25 mouse cellular contexts compared by ENCODE assay signal in genomic region chr11:6594845-6595244, GRCm38 (mm10). TPM values are rescaled to one million over a fixed set of nuclear protein-coding genes. Genes with fewer than 3 reads are reported as not detected.
DNase-seq lines count a peak whose midpoint lies in the region; ATAC-seq and TF ChIP-seq lines count a peak whose summit lies in the region.
"Had no signal": no experiment of that assay in that cellular context is flagged by ENCODE, and none has a peak within 500 bp of the region (broad histone marks: within the 10 kb centered on the region; RNA-seq: fewer than 3 reads in every experiment).

No protein-coding gene starts in this region.

- peaks cover 24% of the 10 kb centered on the region for H3K4me1 ChIP-seq in cerebellum, adult 2 months (ENCODE audit: control insufficient read depth, insufficient read depth, low read length)
- H3K4me1 ChIP-seq in hindbrain, postnatal 0 days (ENCODE audit: insufficient read depth, low read length) = peaks cover 12% of the 10 kb centered on the region
- H3K4me1 ChIP-seq in hindbrain, embryonic 16.5 days (ENCODE audit: control insufficient read depth, insufficient read depth, low read depth, low read length) = peaks cover 21% of the 10 kb centered on the region
- peaks cover 11% of the 10 kb centered on the region for H3K4me1 ChIP-seq in lung, embryonic 16.5 days (replicated peaks; ENCODE audit: control insufficient read depth, insufficient read depth, low read length)
- H3K4me1 ChIP-seq in stomach, postnatal 0 days (replicated peaks; ENCODE audit: control insufficient read depth, insufficient read depth) = no peaks in the 10 kb centered on the region

- no peaks in the 10 kb centered on the region for H3K27me3 ChIP-seq in cerebellum, adult 2 months (ENCODE audit: control insufficient read depth, insufficient read depth, low read length)
- no peaks in the 10 kb centered on the region for H3K27me3 ChIP-seq in hindbrain, postnatal 0 days (ENCODE audit: insufficient read depth, low read length)
- H3K27me3 ChIP-seq in hindbrain, embryonic 16.5 days (replicated peaks; ENCODE audit: control insufficient read depth, insufficient read depth, low read length) = no peaks in the 10 kb centered on the region
- no peaks in the 10 kb centered on the region for H3K27me3 ChIP-seq in lung, embryonic 16.5 days (ENCODE audit: control insufficient read depth, insufficient read depth, low read depth, low read length)
- H3K27me3 ChIP-seq in stomach, postnatal 0 days (ENCODE audit: control insufficient read depth, insufficient read depth, low read length) = no peaks in the 10 kb centered on the region
- H3K27me3 ChIP-seq: CH12.LX; embryonic facial prominence, embryonic 12.5 days; megakaryocyte, embryonic 14.5 days; neural tube, embryonic 12.5 days had no signal

- TF ChIP-seq EP300 in stomach, postnatal 0 days (optimal IDR thresholded peaks at IDR 0.05) = no peak

- TF ChIP-seq POLR2A in cerebellum, adult 2 months (IDR thresholded peaks at IDR 0.05; ENCODE audit: borderline replicate concordance, insufficient read depth, low read length) = no peak

- no peak for ATAC-seq in hindbrain, postnatal 0 days
- no peak for ATAC-seq in hindbrain, embryonic 16.5 days
- no peak for ATAC-seq in lung, embryonic 16.5 days (ENCODE audit: low read depth)
- ATAC-seq in stomach, postnatal 0 days (ENCODE audit: low FRiP score, low TSS enrichment) = no peak

- H3K27ac ChIP-seq in cerebellum, adult 2 months (ENCODE audit: insufficient read depth, low read length) = no peak overlapping the region
- H3K27ac ChIP-seq in hindbrain, postnatal 0 days = 0 out of 2 replicates have a peak overlapping the region, but pooled peaks have one; percentile 1
- H3K27ac ChIP-seq in hindbrain, embryonic 16.5 days (ENCODE audit: low read depth, low read length) = no peak overlapping the region; the same call in 1 of the 2 replicates
- 0 out of 2 replicates have a peak overlapping the region, but pooled peaks have one; percentile 16 for H3K27ac ChIP-seq in lung, embryonic 16.5 days (ENCODE audit: low read length)
- H3K27ac ChIP-seq in stomach, postnatal 0 days (replicated peaks) = peak overlapping the region; percentile 67
- H3K27ac ChIP-seq: forebrain, embryonic 10.5 days; heart, adult 2 months; neural tube, embryonic 12.5 days had no signal

- H3K9ac ChIP-seq in hindbrain, postnatal 0 days (replicated peaks; ENCODE audit: low read length) = no peak overlapping the region
- H3K9ac ChIP-seq in hindbrain, embryonic 16.5 days (ENCODE audit: low read depth, low read length) = no peak overlapping the region
- H3K9ac ChIP-seq in lung, embryonic 16.5 days (ENCODE audit: low read length) = no peak overlapping the region
- H3K9ac ChIP-seq in stomach, postnatal 0 days (ENCODE audit: low read length) = no peak overlapping the region
- H3K9ac ChIP-seq: embryonic facial prominence, embryonic 12.5 days; neural tube, embryonic 12.5 days had no signal

- DNase-seq in cerebellum, adult 2 months = peak; percentile 54 to 65
- no peak for DNase-seq in cerebellum, postnatal 4 days (ENCODE audit: low spot score in 2 of 2)
- DNase-seq in hindbrain, postnatal 0 days (ENCODE audit: low spot score) = no peak
- no peak for DNase-seq in lung, postnatal 25 days (ENCODE audit: low spot score)
- DNase-seq in stomach, postnatal 0 days (ENCODE audit: low spot score) = no peak
- DNase-seq in neural tube, embryonic 10.5 days (ENCODE audit: extremely low spot score, low spot score) = no peak
- DNase-seq: adrenal gland, adult 8-10 months; gastrocnemius, postnatal 14 days; heart, adult 2 months; lung, postnatal 10 days; spleen, adult 18-20 months had no signal

- WGBS in cerebellum, adult 2 months = 25% methylated on average over 6 of the region's 6 CpGs
- 77% methylated on average over 6 of the region's 6 CpGs for WGBS in hindbrain, postnatal 0 days
- 89% methylated on average over 6 of the region's 6 CpGs for WGBS in hindbrain, embryonic 16.5 days
- 71% methylated on average over 6 of the region's 6 CpGs for whole genome bisulfite sequencing in lung, embryonic 16.5 days
- WGBS in stomach, postnatal 0 days = 76% methylated on average over 6 of the region's 6 CpGs

- no peak overlapping the region for H3K4me3 ChIP-seq in cerebellum, adult 2 months (replicated peaks; ENCODE audit: insufficient read depth, low read depth, low read length)
- H3K4me3 ChIP-seq in hindbrain, postnatal 0 days (ENCODE audit: low read length) = no peak overlapping the region
- H3K4me3 ChIP-seq in hindbrain, embryonic 16.5 days (ENCODE audit: low read length) = no peak overlapping the region
- no peak overlapping the region for H3K4me3 ChIP-seq in lung, embryonic 16.5 days (ENCODE audit: low read length)
- no peak overlapping the region for H3K4me3 ChIP-seq in stomach, postnatal 0 days (ENCODE audit: low read depth, low read length)
- H3K4me3 ChIP-seq: embryonic facial prominence, embryonic 12.5 days; forebrain, embryonic 10.5 days; heart, adult 2 months; megakaryocyte, embryonic 14.5 days; neural tube, embryonic 12.5 days had no signal

- no peak for TF ChIP-seq CTCF in cerebellum, adult 2 months (IDR thresholded peaks at IDR 0.05; ENCODE audit: borderline replicate concordance, insufficient read depth, low read depth, low read length)
- TF ChIP-seq CTCF in hindbrain, postnatal 0 days (IDR thresholded peaks at IDR 0.05; ENCODE audit: low read depth) = no peak
- TF ChIP-seq CTCF in stomach, postnatal 0 days (IDR thresholded peaks at IDR 0.05; ENCODE audit: low read depth) = no peak

- no peaks in the 10 kb centered on the region for H3K9me3 ChIP-seq in hindbrain, postnatal 0 days (ENCODE audit: low read length)
- H3K9me3 ChIP-seq in hindbrain, embryonic 16.5 days (ENCODE audit: control insufficient read depth, low read length) = no peaks in the 10 kb centered on the region
- no peaks in the 10 kb centered on the region for H3K9me3 ChIP-seq in lung, embryonic 16.5 days (ENCODE audit: control insufficient read depth, low read length)
- no peaks in the 10 kb centered on the region for H3K9me3 ChIP-seq in stomach, postnatal 0 days (ENCODE audit: control insufficient read depth, low read length)
- H3K9me3 ChIP-seq: embryonic facial prominence, embryonic 12.5 days; forebrain, embryonic 10.5 days; megakaryocyte, embryonic 14.5 days; neural tube, embryonic 12.5 days had no signal

- H3K36me3 ChIP-seq in hindbrain, postnatal 0 days (ENCODE audit: insufficient read depth, low read length) = peaks cover 42% of the 10 kb centered on the region; the same call in 1 of the 2 replicates
- peaks cover 42% of the 10 kb centered on the region for H3K36me3 ChIP-seq in hindbrain, embryonic 16.5 days (ENCODE audit: control insufficient read depth, insufficient read depth, low read length)
- H3K36me3 ChIP-seq in lung, embryonic 16.5 days (ENCODE audit: control insufficient read depth, insufficient read depth, low read length) = peaks cover 49% of the 10 kb centered on the region
- peaks cover 30% of the 10 kb centered on the region for H3K36me3 ChIP-seq in stomach, postnatal 0 days (ENCODE audit: control insufficient read depth, insufficient read depth, low read length)

- no peak overlapping the region for H3K4me2 ChIP-seq in hindbrain, postnatal 0 days (ENCODE audit: low read depth, low read length)
- no peak overlapping the region for H3K4me2 ChIP-seq in hindbrain, embryonic 16.5 days (ENCODE audit: low read length)
- H3K4me2 ChIP-seq in lung, embryonic 16.5 days (ENCODE audit: low read depth, low read length) = no peak overlapping the region
- no peak overlapping the region for H3K4me2 ChIP-seq in stomach, postnatal 0 days (replicated peaks; ENCODE audit: low read depth)
- H3K4me2 ChIP-seq: embryonic facial prominence, embryonic 12.5 days; neural tube, embryonic 12.5 days had no signal

RNA-seq across cellular contexts. Expression of gene Nacad, which starts 11.0 kb away (rescaled TPM):
- polyA plus RNA-seq in cerebellum, adult 2 months (2012; rRNA removed) = 70.0 and 94.4 TPM in 2 replicates
- 84.0 and 84.9 TPM in 2 replicates for total RNA-seq in hindbrain, postnatal 0 days (2014; rRNA removed)
- polyA plus RNA-seq in hindbrain, postnatal 0 days (2015; fragmentation: Nextera tagmentation; extraction: Ambion mirVana) = 54.7 and 56.7 TPM in 2 replicates
- 72.1 and 81.0 TPM in 2 replicates for polyA plus RNA-seq in hindbrain, embryonic 16.5 days (2015; fragmentation: Nextera tagmentation; extraction: Ambion mirVana)
- polyA plus RNA-seq in lung, embryonic 16.5 days (2015; fragmentation: Nextera tagmentation; extraction: Ambion mirVana) = 1.6 TPM in 2 replicates
- polyA plus RNA-seq in stomach, postnatal 0 days (2015; fragmentation: Nextera tagmentation; extraction: Ambion mirVana) = 7.3 and 7.4 TPM in 2 replicates
- total RNA-seq: common myeloid progenitor, adult 5-6 weeks had no signal

RNA-seq across cellular contexts. Expression of gene Tbrg4, which starts 31.0 kb away (rescaled TPM):
- 83.8 and 87.0 TPM in 2 replicates for polyA plus RNA-seq in cerebellum, adult 2 months (2012; rRNA removed)
- 44.0 and 53.5 TPM in 2 replicates for total RNA-seq in hindbrain, postnatal 0 days (2014; rRNA removed)
- polyA plus RNA-seq in hindbrain, postnatal 0 days (2015; fragmentation: Nextera tagmentation; extraction: Ambion mirVana) = 31.3 and 34.7 TPM in 2 replicates
- 29.3 and 35.2 TPM in 2 replicates for polyA plus RNA-seq in hindbrain, embryonic 16.5 days (2015; fragmentation: Nextera tagmentation; extraction: Ambion mirVana)
- 31.5 and 34.8 TPM in 2 replicates for polyA plus RNA-seq in lung, embryonic 16.5 days (2015; fragmentation: Nextera tagmentation; extraction: Ambion mirVana)
- 29.3 and 31.2 TPM in 2 replicates for polyA plus RNA-seq in stomach, postnatal 0 days (2015; fragmentation: Nextera tagmentation; extraction: Ambion mirVana)

RNA-seq across cellular contexts. Expression of gene Wap, which starts 43.6 kb away (rescaled TPM):
- polyA plus RNA-seq in cerebellum, adult 2 months (2012; rRNA removed) = not detected in 2 replicates
- total RNA-seq in hindbrain, postnatal 0 days (2014; rRNA removed) = not detected in 2 replicates
- polyA plus RNA-seq in hindbrain, postnatal 0 days (2015; fragmentation: Nextera tagmentation; extraction: Ambion mirVana) = not detected in 2 replicates
- not detected in 2 replicates for polyA plus RNA-seq in hindbrain, embryonic 16.5 days (2015; fragmentation: Nextera tagmentation; extraction: Ambion mirVana)
- not detected in 2 replicates for polyA plus RNA-seq in lung, embryonic 16.5 days (2015; fragmentation: Nextera tagmentation; extraction: Ambion mirVana)
- 2.6 and 5.3 TPM in 2 replicates for polyA plus RNA-seq in stomach, postnatal 0 days (2015; fragmentation: Nextera tagmentation; extraction: Ambion mirVana)
- total RNA-seq: adrenal gland, adult 8-10 months; CH12.LX; common myeloid progenitor, adult 5-6 weeks; gastrocnemius, postnatal 14 days; heart, adult 2 months; hematopoietic stem cell, adult 5-6 weeks; layer of hippocampus, postnatal 14 days; left cerebral cortex, postnatal 10 days had no signal
- polyA plus RNA-seq: brain, embryonic 14.5 days; embryonic facial prominence, embryonic 12.5 days; forebrain, embryonic 10.5 days; heart, adult 2 months; limb, embryonic 14.5 days; neural tube, embryonic 12.5 days; stomach, embryonic 14.5 days had no signal

RNA-seq across cellular contexts. Expression of gene Ccm2, which starts 48.2 kb away (rescaled TPM):
- polyA plus RNA-seq in cerebellum, adult 2 months (2012; rRNA removed) = 86.8 and 92.5 TPM in 2 replicates
- total RNA-seq in hindbrain, postnatal 0 days (2014; rRNA removed) = 62.8 and 77.5 TPM in 2 replicates
- 74.1 and 80.2 TPM in 2 replicates for polyA plus RNA-seq in hindbrain, postnatal 0 days (2015; fragmentation: Nextera tagmentation; extraction: Ambion mirVana)
- 98.2 and 98.7 TPM in 2 replicates for polyA plus RNA-seq in hindbrain, embryonic 16.5 days (2015; fragmentation: Nextera tagmentation; extraction: Ambion mirVana)
- polyA plus RNA-seq in lung, embryonic 16.5 days (2015; fragmentation: Nextera tagmentation; extraction: Ambion mirVana) = 79.1 and 79.3 TPM in 2 replicates
- 45.7 and 45.9 TPM in 2 replicates for polyA plus RNA-seq in stomach, postnatal 0 days (2015; fragmentation: Nextera tagmentation; extraction: Ambion mirVana)

Comparison
In these comparisons a context has a peak if more than half of its experiments do, and no peak if none do; other contexts are left out.
1. DNase-seq: peak in cerebellum, adult 2 months (2 of 2); none in cerebellum, postnatal 4 days (0 of 2), hindbrain, postnatal 0 days (single experiment), lung, postnatal 25 days (single experiment), stomach, postnatal 0 days (single experiment) and neural tube, embryonic 10.5 days (single experiment).
2. H3K27ac ChIP-seq: peak in hindbrain, postnatal 0 days (single experiment), lung, embryonic 16.5 days (single experiment) and stomach, postnatal 0 days (single experiment); none in cerebellum, adult 2 months (single experiment) and hindbrain, embryonic 16.5 days (single experiment).